Mouse (Mus musculus) midbrain, embryonic 16.5 days (tissue): ENCODE results near the gene Patj. TPM values are rescaled to one million over a fixed set of nuclear protein-coding genes. Genes with fewer than 3 reads are reported as not detected.

Experiments used
- ATAC-seq: fragments of 200-750 bp; cut with Nextera tagmentation; 2 replicates; pipeline ENCODE4 v1.8.0; 2017; ENCODE audit warnings: moderate TSS enrichment
- H3K27ac ChIP-seq: fragments of 300-500 bp; sonication (generic); 2 replicates; pipeline ENCODE4 v1.5.1; 2014; ENCODE audit warnings: mild to moderate bottlenecking, low read length, mixed read lengths
- H3K27me3 ChIP-seq: fragments of 300-500 bp; sonication (generic); 2 replicates; pipeline ENCODE4 v1.6.1; 2014; ENCODE audit warnings: low read depth, low read length, mixed read lengths; ENCODE audit not compliant: control insufficient read depth, insufficient read depth
- H3K36me3 ChIP-seq: fragments of 300-500 bp; sonication (generic); 2 replicates; pipeline ENCODE4 v1.6.1; 2014; ENCODE audit warnings: mild to moderate bottlenecking, low read length, moderate library complexity, mixed read lengths; ENCODE audit not compliant: control insufficient read depth, insufficient read depth
- H3K4me1 ChIP-seq: fragments of 300-500 bp; sonication (generic); 2 replicates; pipeline ENCODE4 v1.6.1; 2014; ENCODE audit warnings: mild to moderate bottlenecking, low read length, mixed read lengths; ENCODE audit not compliant: control insufficient read depth, insufficient read depth
- H3K4me2 ChIP-seq: fragments of 300-500 bp; sonication (generic); 2 replicates; pipeline ENCODE4 v1.6.1; 2014; ENCODE audit warnings: mild to moderate bottlenecking, low read length, mixed read lengths
- H3K4me3 ChIP-seq: fragments of 300-500 bp; sonication (generic); 2 replicates; pipeline ENCODE4 v1.5.1; 2014; ENCODE audit warnings: low read depth, mild to moderate bottlenecking, low read length, moderate library complexity, mixed read lengths
- H3K9ac ChIP-seq: fragments of 300-500 bp; sonication (generic); 2 replicates; pipeline ENCODE4 v1.6.1; 2014; ENCODE audit warnings: low read depth, low read length, mixed read lengths
- H3K9me3 ChIP-seq: fragments of 300-500 bp; sonication (generic); replicated peaks from 2 replicates; pipeline ENCODE4 v1.6.1; 2014; ENCODE audit warnings: mild to moderate bottlenecking, low read length, mixed read lengths; ENCODE audit not compliant: control insufficient read depth, poor library complexity, severe bottlenecking
- WGBS: fragments of 180-500 bp; shearing (Covaris S2); extraction: QIAGEN DNeasy Blood & Tissue Kit; methylation state at CpG from one replicate; pipeline ENCODE4 v1.1.7; 2014; 5-methylcytosine and 5-hydroxymethylcytosine counted together
- polyA plus RNA-seq: library from polyadenylated mRNA; unstranded; fragments of >200 nt; fragmentation: Nextera tagmentation; extraction: Ambion mirVana; gene quantifications from 2 replicates; pipeline ENCODE4 v1.2.1, GENCODE M21; 2015

The Patj gene
- polyA plus RNA-seq, 1 experiment from 2014 or later = 9.9 TPM

GRCm38 (mm10) chr4:98436664-98437363 is 41.2 kb downstream of the Patj start:
- H3K4me1 ChIP-seq = no peaks in the 10 kb centered on the region
- no peak overlapping the region for H3K27ac ChIP-seq
- H3K4me3 ChIP-seq = no peak overlapping the region
- no peak overlapping the region for H3K4me2 ChIP-seq
- H3K9ac ChIP-seq = no peak overlapping the region
- H3K36me3 ChIP-seq = no peaks in the 10 kb centered on the region; the same call in 1 of the 2 replicates
- WGBS = 73% methylated on average over 12 of the region's 12 CpGs
- H3K9me3 ChIP-seq = no peaks in the 10 kb centered on the region
- no peaks in the 10 kb centered on the region for H3K27me3 ChIP-seq
- ATAC-seq = no peak

- Histone ChIP-seq H3K36me3 (0 out of 2 replicates have a peak, but pooled peaks cover 2% of the 10 kb centered on the region), H3K4me2 (no peak overlapping the region), H3K27ac (no peak overlapping the region), H3K9ac (no peak overlapping the region), H3K4me1 (no peaks in the 10 kb centered on the region), H3K9me3 (no peaks in the 10 kb centered on the region), H3K27me3 (no peaks in the 10 kb centered on the region), H3K4me3 (no peak overlapping the region)
- ATAC-seq = no peak
- WGBS = 84% methylated on average over 8 of the region's 8 CpGs
Observed at GRCm38 (mm10) chr4:98439261-98440005, 43.8 kb downstream of the Patj start.

GRCm38 (mm10) chr4:98441248-98441647 is 45.7 kb downstream of the Patj start:
- H3K27ac ChIP-seq = no peak overlapping the region
- 90% methylated on average over 3 of the region's 3 CpGs for WGBS
- H3K27me3 ChIP-seq = no peaks in the 10 kb centered on the region
- no peaks in the 10 kb centered on the region for H3K4me1 ChIP-seq
- H3K4me2 ChIP-seq = no peak overlapping the region
- H3K9ac ChIP-seq = no peak overlapping the region
- ATAC-seq = no peak
- H3K36me3 ChIP-seq = 0 out of 2 replicates have a peak, but pooled peaks cover 2% of the 10 kb centered on the region
- H3K4me3 ChIP-seq = no peak overlapping the region
- H3K9me3 ChIP-seq = no peaks in the 10 kb centered on the region

GRCm38 (mm10) chr4:98444437-98445139 is 49.0 kb downstream of the Patj start:
- ATAC-seq = peak; percentile 93
- WGBS = 89% methylated on average over 10 of the region's 10 CpGs
- Histone ChIP-seq H3K9me3 (no peaks in the 10 kb centered on the region), H3K9ac (no peak overlapping the region), H3K27me3 (no peaks in the 10 kb centered on the region), H3K36me3 (0 out of 2 replicates have a peak, but pooled peaks cover 2% of the 10 kb centered on the region), H3K4me3 (no peak overlapping the region), H3K27ac (no peak overlapping the region), H3K4me1 (no peaks in the 10 kb centered on the region), H3K4me2 (no peak overlapping the region)

GRCm38 (mm10) chr4:98449564-98450263 is 54.1 kb downstream of the Patj start:
- WGBS = 87% methylated on average over 4 of the region's 4 CpGs
- no peak overlapping the region for H3K4me2 ChIP-seq
- H3K36me3 ChIP-seq = no peaks in the 10 kb centered on the region
- H3K9ac ChIP-seq = no peak overlapping the region
- no peaks in the 10 kb centered on the region for H3K9me3 ChIP-seq
- no peak overlapping the region for H3K4me3 ChIP-seq
- no peaks in the 10 kb centered on the region for H3K4me1 ChIP-seq
- H3K27me3 ChIP-seq = no peaks in the 10 kb centered on the region
- no peak for ATAC-seq
- H3K27ac ChIP-seq = no peak overlapping the region

- no peak overlapping the region for H3K4me3 ChIP-seq
- H3K36me3 ChIP-seq = no peaks in the 10 kb centered on the region
- H3K4me2 ChIP-seq = no peak overlapping the region
- no peak overlapping the region for H3K9ac ChIP-seq
- 94% methylated on average over 11 of the region's 11 CpGs for WGBS
- H3K27me3 ChIP-seq = no peaks in the 10 kb centered on the region
- no peak for ATAC-seq
- H3K27ac ChIP-seq = no peak overlapping the region
- no peaks in the 10 kb centered on the region for H3K9me3 ChIP-seq
- H3K4me1 ChIP-seq = no peaks in the 10 kb centered on the region
Observed at GRCm38 (mm10) chr4:98450308-98450707, 54.7 kb downstream of the Patj start.

GRCm38 (mm10) chr4:98450829-98451228 is 55.2 kb downstream of the Patj start:
- H3K4me1 ChIP-seq = no peaks in the 10 kb centered on the region
- no peak overlapping the region for H3K4me3 ChIP-seq
- no peak overlapping the region for H3K9ac ChIP-seq
- no peaks in the 10 kb centered on the region for H3K9me3 ChIP-seq
- no peaks in the 10 kb centered on the region for H3K36me3 ChIP-seq
- no peak overlapping the region for H3K4me2 ChIP-seq
- no peak for ATAC-seq
- no peaks in the 10 kb centered on the region for H3K27me3 ChIP-seq
- 89% methylated on average over 5 of the region's 5 CpGs for WGBS
- no peak overlapping the region for H3K27ac ChIP-seq

GRCm38 (mm10) chr4:98451259-98451658 is 55.7 kb downstream of the Patj start:
- Histone ChIP-seq H3K27me3 (no peaks in the 10 kb centered on the region), H3K36me3 (no peaks in the 10 kb centered on the region), H3K4me1 (no peaks in the 10 kb centered on the region), H3K9ac (no peak overlapping the region), H3K4me2 (no peak overlapping the region), H3K27ac (no peak overlapping the region), H3K4me3 (no peak overlapping the region), H3K9me3 (no peaks in the 10 kb centered on the region)
- 82% methylated on average over 3 of the region's 3 CpGs for whole genome bisulfite sequencing
- no peak for ATAC-seq
